Mouse (Mus musculus): Measurements from ENCODE around the gene Gm42421. TPM values are rescaled to one million over a fixed set of nuclear protein-coding genes. Genes with fewer than 3 reads are reported as not detected.

The Gm42421 gene
- total RNA-seq, 2 experiments from 2014 or later, result 0.72 TPM; not detected in 1

GRCm38 (mm10) chr5:143933414-143933813 lies 5.4 kb downstream of the Gm42421 start:
- intact Hi-C loops (cut with DNase I), result no loop called here
- no peak for DNase-seq

DNA sequence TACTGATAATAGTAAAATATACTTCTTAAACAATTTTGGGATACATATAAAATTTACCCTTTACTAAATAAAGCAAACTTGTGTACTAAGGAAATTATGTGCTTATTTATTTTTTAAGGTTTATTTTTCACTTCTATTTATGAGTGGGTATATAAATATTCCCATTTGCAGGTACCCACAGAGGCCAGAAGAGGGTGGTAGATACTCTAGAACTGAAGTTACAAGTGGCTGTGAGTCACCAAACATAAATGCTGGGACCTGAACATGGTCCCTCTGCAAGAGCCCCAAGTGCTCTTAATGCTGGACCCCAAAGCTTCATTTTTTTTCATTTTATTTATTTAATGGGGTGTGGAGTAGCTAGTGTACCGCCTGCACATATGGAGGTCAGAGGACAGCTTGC lies 5.9 kb downstream of the Gm42421 start:
- intact Hi-C loops (cut with DNase I), result no loop called here
- no peak for DNase-seq

DNA sequence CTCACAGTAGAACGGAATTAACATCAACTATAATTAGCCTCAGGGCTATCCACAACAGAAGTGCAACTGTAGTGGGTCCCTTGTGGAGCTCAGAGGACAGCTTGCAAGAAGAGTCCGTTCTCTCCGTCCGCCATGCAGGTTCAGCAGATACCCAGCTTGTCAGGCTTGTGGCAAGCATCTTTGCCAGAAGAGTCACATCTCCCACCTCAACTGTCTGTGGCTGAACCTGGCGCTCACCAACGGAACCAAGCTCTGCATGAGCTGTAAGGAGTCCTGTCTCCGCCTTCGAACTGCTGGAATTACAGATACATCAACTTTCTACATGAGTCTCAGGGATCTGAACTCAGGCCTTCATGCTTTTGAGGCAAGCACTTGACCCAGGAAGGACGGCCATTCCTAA lies 8.2 kb downstream of the Gm42421 start:
- intact Hi-C loops (cut with DNase I), result no loop called here
- DNase-seq, result no peak

DNA sequence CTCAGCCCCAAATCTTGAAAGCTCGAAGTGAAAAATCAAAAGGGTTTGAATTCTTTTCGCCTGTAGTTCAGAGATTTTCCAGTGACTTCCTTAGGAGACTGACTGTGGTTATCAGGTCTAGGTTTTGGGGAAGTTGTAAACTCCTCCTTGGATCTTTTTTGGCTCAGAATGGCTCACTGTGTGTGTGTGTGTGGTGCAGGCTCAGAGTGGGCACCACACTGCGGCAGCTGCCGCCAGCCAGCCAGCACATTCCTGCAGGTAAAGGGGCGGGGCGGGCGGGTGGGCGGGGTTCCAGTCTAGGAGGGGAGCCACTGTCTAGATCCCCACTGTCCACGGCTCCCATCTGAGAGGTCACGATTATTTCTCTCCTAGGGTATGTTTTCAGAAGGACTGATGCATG lies 13.6 kb downstream of the Gm42421 start:
- intact Hi-C loops (cut with DNase I), result no loop called here
- no peak for DNase-seq

GRCm38 (mm10) chr5:143943231-143944125 lies 15.5 kb downstream of the Gm42421 start:
- no peak for DNase-seq
- intact Hi-C loops (cut with DNase I), result no loop called here

DNA sequence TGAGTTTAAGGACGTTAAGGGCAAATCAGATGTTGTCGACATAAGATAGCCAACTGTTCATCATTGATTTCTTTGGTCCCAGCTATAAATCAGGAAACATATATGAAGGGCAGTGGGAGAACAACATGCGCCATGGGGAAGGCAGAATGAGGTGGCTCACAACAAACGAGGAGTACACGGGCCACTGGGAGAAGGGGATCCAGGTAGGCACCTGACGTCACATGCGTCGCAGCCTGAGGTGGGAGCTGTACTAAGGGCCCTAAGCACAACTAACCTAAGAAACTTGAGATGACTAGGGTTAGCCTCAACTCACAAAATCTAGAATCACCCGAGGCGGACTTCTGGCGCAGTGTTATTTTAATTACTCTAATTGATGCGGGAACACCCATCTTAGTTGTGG lies 20.4 kb downstream of the Gm42421 start:
- intact Hi-C loops (cut with DNase I), result no loop called here
- DNase-seq, result no peak

DNA sequence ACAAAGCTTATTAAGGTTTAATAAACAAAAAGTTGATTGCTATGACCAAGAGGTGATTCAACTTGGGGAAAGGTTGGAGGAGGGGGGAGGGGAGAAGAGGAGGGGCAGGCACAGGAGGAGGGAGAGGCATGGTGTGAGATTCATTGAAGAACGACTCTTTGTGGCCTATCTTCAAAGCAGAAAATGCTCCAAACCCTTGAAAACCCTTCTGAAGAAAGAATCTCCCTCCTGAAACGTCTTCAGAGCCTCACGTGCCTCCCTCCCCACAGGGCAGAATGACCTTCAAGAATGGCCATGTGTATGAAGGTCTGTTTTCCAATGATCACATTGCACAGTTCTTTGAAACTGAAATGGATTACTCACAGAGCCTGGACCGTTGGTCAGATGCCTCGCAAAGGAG lies 22.0 kb downstream of the Gm42421 start:
- intact Hi-C loops (cut with DNase I), result no loop called here
- DNase-seq, result no peak

DNA sequence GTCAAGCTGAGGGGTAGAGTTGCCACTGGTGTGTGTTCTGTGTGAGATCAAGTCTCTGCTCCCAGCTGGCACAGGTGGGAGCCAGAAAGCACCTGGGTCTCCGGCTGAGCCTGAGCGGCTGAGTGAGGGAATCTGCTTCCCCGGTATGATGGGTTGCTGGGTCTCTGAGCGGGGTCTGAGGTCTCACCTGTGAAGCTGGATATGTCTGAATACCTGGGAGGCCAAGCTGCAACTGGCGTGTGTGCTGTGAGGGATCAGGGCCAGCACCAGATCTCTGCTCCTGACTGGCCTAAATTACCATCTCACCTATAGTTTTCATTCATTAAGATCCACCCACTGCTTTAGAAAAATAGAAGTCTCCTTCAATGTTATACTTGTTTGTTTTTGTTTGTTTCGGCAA lies 29.1 kb downstream of the Gm42421 start:
- DNase-seq, result no peak
- intact Hi-C loops (cut with DNase I), result no loop called here

- no peak for DNase-seq
- intact Hi-C loops (cut with DNase I), result no loop called here
Measured at GRCm38 (mm10) chr5:143959551-143959950, 31.6 kb downstream of the Gm42421 start.

- no peak for DNase-seq
- intact Hi-C loops (cut with DNase I), result no loop called here
Measured at GRCm38 (mm10) chr5:143961176-143961575, 33.2 kb downstream of the Gm42421 start.

DNA sequence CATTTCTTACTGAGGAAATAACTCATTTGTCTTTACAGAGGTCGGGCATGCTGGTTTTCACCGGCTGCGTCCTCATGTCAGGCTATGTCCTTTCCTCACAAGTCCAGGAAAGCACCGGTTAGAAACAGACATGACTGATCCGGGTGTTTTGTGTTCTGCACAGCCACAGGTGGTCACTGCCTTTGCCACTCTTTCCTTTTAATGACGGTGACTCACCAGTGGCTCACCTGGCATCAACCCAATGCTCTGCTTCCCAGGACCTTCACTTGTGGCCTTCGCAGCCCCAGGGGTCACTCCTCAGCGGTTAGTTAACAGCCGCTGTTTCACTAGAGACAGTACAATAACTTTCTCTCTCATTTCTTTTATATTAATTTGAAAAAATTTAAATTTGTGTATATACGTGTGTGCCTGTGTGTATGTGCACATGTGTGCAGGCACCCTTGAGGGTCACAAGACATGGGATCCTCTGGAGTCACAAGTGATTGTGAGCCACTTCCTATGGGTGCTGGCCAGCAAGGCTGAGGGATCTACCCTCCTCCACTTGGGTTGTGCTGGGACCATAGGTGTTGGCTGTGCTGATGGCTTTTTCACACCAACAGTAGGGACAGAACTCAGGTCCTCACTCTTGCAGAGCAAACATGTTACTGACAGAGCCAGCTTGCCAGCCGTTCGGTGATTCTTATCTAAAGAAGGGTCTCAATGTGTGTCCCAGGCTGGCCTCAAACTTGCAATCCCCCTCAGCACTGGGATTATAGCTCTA lies 37.8 kb downstream of the Gm42421 start:
- no peak for DNase-seq
- intact Hi-C loops (cut with DNase I), result no loop called here

DNA sequence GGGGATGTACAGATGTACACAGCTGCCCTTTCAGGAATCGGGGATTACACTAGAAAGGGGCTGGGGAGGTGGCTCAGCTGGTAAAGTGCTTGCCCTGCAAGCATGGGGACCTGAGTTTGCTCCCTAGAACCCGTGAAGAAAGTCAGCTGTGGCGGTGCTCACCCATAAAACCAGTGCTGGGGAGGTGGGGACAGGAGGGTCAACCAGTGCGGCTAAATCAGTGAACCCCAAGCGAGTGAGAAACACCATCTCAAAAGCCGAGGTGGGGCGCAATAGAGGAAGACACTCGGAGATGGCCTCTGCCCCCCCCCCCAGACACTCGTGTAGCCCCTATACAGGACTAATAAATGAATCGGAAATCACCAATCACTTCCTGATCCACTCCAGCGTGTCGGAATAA lies 38.7 kb downstream of the Gm42421 start:
- DNase-seq, result no peak

DNA sequence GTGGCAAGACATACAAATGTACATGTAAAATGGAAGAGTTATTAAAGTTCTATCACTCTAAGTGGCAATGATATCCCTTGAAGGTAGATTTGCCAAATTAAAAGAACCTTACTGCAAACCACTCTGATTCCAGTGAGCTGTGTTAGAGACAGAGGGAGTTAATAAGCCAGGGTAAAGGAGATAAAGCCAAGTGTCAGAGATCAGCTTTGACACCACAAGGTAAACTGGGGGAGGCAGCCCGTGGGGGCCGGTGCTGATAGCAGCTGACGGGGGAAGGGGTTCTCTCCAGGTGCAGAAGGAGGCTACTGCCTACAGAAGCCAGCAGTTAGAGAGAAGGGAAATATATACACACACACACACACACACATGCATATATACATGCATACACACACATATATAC lies 44.7 kb downstream of the Gm42421 start:
- intact Hi-C loops (cut with DNase I), result no loop called here
- no peak for DNase-seq

More for the DNA sequence above, 38.7 kb downstream of the Gm42421 start:
- intact Hi-C loops (cut with DNase I), result no loop called here

GRCm38 (mm10) chr5:143974931-143975630 lies 47.1 kb downstream of the Gm42421 start:
- intact Hi-C loops (cut with DNase I), result no loop called here
- DNase-seq, result peak; percentile 59 to 68

DNA sequence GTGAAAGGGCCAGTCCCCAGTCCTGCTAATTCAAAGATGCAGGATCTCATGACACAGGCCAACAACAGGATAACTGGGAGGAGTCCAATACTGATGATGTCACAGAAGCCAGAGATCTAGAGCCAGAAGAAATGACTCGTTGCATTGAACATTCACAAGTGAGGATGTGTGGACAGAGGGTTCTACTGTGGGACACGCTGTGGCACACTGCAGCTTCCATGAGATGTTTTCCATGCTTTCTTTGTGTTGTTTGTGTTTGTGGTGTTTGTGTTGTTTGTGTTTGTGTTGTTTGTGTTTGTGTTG lies 47.6 kb downstream of the Gm42421 start:
- intact Hi-C loops (cut with DNase I), result no loop called here
- no peak for DNase-seq

- intact Hi-C loops (cut with DNase I), result no loop called here
- no peak for DNase-seq
Measured at GRCm38 (mm10) chr5:143976232-143976631, 48.3 kb downstream of the Gm42421 start.

DNA sequence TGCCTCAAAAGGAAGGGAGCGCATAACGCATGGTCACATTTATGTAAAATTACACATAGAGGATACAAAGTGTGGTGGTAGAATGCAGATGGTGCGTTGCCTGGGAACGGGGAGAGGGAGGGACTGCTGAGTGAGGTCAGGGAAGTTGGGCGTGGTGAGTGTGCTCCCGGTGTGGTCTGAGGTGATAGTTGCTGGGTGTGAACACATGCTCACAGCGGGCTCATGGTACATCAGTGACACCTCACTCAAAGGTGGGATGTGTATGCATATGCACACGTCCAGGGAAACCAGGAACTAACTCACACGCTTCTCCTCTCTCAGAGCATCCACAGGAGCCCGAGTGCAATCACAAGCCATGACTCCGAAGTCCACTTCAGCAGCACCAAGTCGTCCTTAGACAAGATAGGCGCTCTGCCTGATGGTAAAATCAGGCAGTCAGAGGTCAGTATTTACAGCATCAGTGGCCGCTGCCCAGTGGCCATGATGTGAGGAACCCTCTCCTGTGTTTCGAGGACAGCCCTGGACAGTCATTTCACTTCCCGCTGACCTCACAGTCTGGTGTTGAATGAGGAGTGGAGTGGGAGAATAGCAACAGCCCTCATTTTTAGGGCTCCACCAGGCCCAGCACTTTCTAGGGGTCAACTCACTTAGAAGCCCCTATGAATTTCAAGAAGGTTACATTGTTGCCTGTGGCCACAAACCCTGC lies 48.9 kb downstream of the Gm42421 start:
- intact Hi-C loops (cut with DNase I), result no loop called here
- DNase-seq, result no peak

- no peak for DNase-seq
- intact Hi-C loops (cut with DNase I), result no loop called here
Measured at GRCm38 (mm10) chr5:143980858-143981257, 52.9 kb downstream of the Gm42421 start.

- no peak for DNase-seq
- intact Hi-C loops (cut with DNase I), result no loop called here
Measured at GRCm38 (mm10) chr5:143982361-143982760, 54.4 kb downstream of the Gm42421 start.

DNA sequence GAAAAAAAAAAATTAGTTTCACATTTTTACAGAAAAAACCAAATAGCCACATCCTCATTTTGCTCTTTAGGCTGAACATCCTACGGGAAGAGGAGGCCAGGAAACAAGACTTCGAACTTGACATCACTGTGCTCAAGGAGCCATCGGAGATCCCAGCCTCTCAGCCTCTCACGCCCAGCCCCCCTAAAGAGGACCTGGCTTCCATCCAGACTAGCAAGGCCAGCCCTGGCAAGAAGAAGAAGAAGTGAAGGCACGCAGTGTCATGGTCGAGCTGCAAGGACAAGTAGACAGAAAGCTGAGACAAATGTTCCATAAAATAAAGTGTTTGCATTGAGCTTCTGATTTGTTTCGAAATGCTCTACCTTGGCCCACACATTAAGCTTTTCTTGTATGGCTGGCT lies 57.4 kb downstream of the Gm42421 start:
- no peak for DNase-seq
- intact Hi-C loops (cut with DNase I), result loop anchor here (5.0 kb wide), 1 partner anchor 423 kb away; no protein-coding TSS in a partner anchor

Data from heart, postnatal 10 days (tissue).